ENCODE assay signal across 23 mouse cellular contexts in genomic region chr5:100697398-100697797, GRCm38 (mm10). TPM values are rescaled to one million over a fixed set of nuclear protein-coding genes. Genes with fewer than 3 reads are reported as not detected.
A peak's percentile ranks its signal among the peaks of the same experiment; 100 is the strongest.
DNase-seq lines count a peak whose midpoint lies in the region; ATAC-seq and TF ChIP-seq lines count a peak whose summit lies in the region.
"Had no signal": no experiment of that assay in that cellular context is flagged by ENCODE, and none has a peak within 500 bp of the region (broad histone marks: within the 10 kb centered on the region; RNA-seq: fewer than 3 reads in every experiment).

No protein-coding gene starts in this region.

- no peak overlapping the region for H3K27ac ChIP-seq in MEL (ENCODE audit: control insufficient read depth, low read depth, low read length)
- no peak overlapping the region for H3K27ac ChIP-seq in intestine, embryonic 16.5 days (ENCODE audit: low read length)
- H3K27ac ChIP-seq: embryonic facial prominence, embryonic 13.5 days; embryonic facial prominence, embryonic 15.5 days; forebrain, embryonic 10.5 days; forebrain, embryonic 12.5 days had no signal

- ATAC-seq in common myeloid progenitor, adult 5-6 weeks (replicated peaks; ENCODE audit: low read depth, poor library complexity, severe bottlenecking) = peak; percentile 58; the same call in 1 of the 2 replicates
- peak; percentile 66; the same call in 1 of the 2 replicates for ATAC-seq in megakaryocyte progenitor cell, adult 5-6 weeks (replicated peaks; ENCODE audit: poor library complexity)
- ATAC-seq in intestine, embryonic 16.5 days = no peak
- ATAC-seq: forebrain, embryonic 14.5 days; forebrain, embryonic 16.5 days had no signal

- TF ChIP-seq POLR2A in MEL (IDR thresholded peaks at IDR 0.05; ENCODE audit: control insufficient read depth in 1 of 2, insufficient read depth in 1 of 2, low read depth in 1 of 2, low read length in 2 of 2, poor library complexity in 1 of 2) = no peak

- no peak for TF ChIP-seq CTCF in MEL (IDR thresholded peaks at IDR 0.05 in 2 of 3, conservative IDR thresholded peaks at IDR 0.05 in 1 of 3; ENCODE audit: control insufficient read depth in 1 of 3, insufficient read depth in 1 of 3, low read depth in 2 of 3, low read length in 3 of 3, poor library complexity in 1 of 3, severe bottlenecking in 1 of 3)

- no peak for TF ChIP-seq RAD21 in MEL (IDR thresholded peaks at IDR 0.05; ENCODE audit: low read depth, low read length)

- H3K4me3 ChIP-seq in MEL (ENCODE audit: control insufficient read depth in 1 of 2, insufficient read depth in 1 of 2, low read depth in 2 of 2, low read length in 2 of 2) = no peak overlapping the region
- no peak overlapping the region for H3K4me3 ChIP-seq in intestine, embryonic 16.5 days (ENCODE audit: low read length)
- H3K4me3 ChIP-seq: embryonic facial prominence, embryonic 13.5 days; embryonic facial prominence, embryonic 15.5 days; erythroblast, embryonic 14.5 days; forebrain, embryonic 10.5 days; forebrain, embryonic 12.5 days had no signal

- no peaks in the 10 kb centered on the region for H3K27me3 ChIP-seq in MEL (ENCODE audit: control insufficient read depth in 1 of 2, insufficient read depth in 2 of 2, low read length in 2 of 2)
- H3K27me3 ChIP-seq in intestine, embryonic 16.5 days (replicated peaks; ENCODE audit: control insufficient read depth, insufficient read depth, low read length) = no peaks in the 10 kb centered on the region
- H3K27me3 ChIP-seq: embryonic facial prominence, embryonic 13.5 days; embryonic facial prominence, embryonic 15.5 days; forebrain, embryonic 12.5 days had no signal

- H3K36me3 ChIP-seq in MEL (ENCODE audit: control insufficient read depth in 1 of 2, insufficient read depth in 2 of 2, low read length in 2 of 2) = no peaks in the 10 kb centered on the region; a peak in 2 of 4 replicates
- H3K36me3 ChIP-seq in intestine, embryonic 16.5 days (ENCODE audit: control insufficient read depth, insufficient read depth, low read length) = no peaks in the 10 kb centered on the region
- H3K36me3 ChIP-seq: embryonic facial prominence, embryonic 13.5 days; embryonic facial prominence, embryonic 15.5 days; forebrain, embryonic 10.5 days; forebrain, embryonic 12.5 days had no signal

- DNase-seq in MEL (ENCODE audit: low read depth, low spot score) (peak; percentile 50), MEL-GATA-1-ER (ENCODE audit: extremely low read depth, low read depth) (peak; percentile 36)
- DNase-seq in right cerebral cortex, adult 18-20 months = no peak
- DNase-seq in gastrocnemius, adult 18-20 months (ENCODE audit: low spot score) = no peak
- DNase-seq: adrenal gland, adult 2 months; adrenal gland, postnatal 10 days; adrenal gland, postnatal 25 days; cerebellum, adult 11-12 months; cerebellum, adult 2 months; cerebellum, adult 9-10 months; cerebellum, postnatal 10 days; cerebellum, postnatal 25 days; embryo, embryonic 11 days had no signal

- no peaks in the 10 kb centered on the region for H3K9me3 ChIP-seq in MEL (replicated peaks; ENCODE audit: insufficient read depth, low read length)
- no peaks in the 10 kb centered on the region for H3K9me3 ChIP-seq in intestine, embryonic 16.5 days (ENCODE audit: control insufficient read depth, low read length)
- H3K9me3 ChIP-seq: embryonic facial prominence, embryonic 13.5 days; embryonic facial prominence, embryonic 15.5 days; forebrain, embryonic 10.5 days; forebrain, embryonic 12.5 days had no signal

- no peak overlapping the region for H3K4me2 ChIP-seq in intestine, embryonic 16.5 days (ENCODE audit: low read depth, low read length)
- H3K4me2 ChIP-seq: embryonic facial prominence, embryonic 13.5 days; embryonic facial prominence, embryonic 15.5 days; forebrain, embryonic 12.5 days had no signal

- H3K9ac ChIP-seq in MEL (ENCODE audit: control insufficient read depth, low read depth, low read length, poor library complexity, severe bottlenecking) = no peak overlapping the region
- no peak overlapping the region for H3K9ac ChIP-seq in intestine, embryonic 16.5 days (ENCODE audit: low read depth, low read length)
- H3K9ac ChIP-seq: embryonic facial prominence, embryonic 13.5 days; embryonic facial prominence, embryonic 15.5 days; forebrain, embryonic 12.5 days had no signal

- H3K4me1 ChIP-seq in MEL (ENCODE audit: control insufficient read depth in 1 of 2, insufficient read depth in 2 of 2, low read length in 2 of 2) = peaks cover 0 to 4% of the 10 kb centered on the region in 2 experiments; a peak in 3 of 4 replicates
- H3K4me1 ChIP-seq in intestine, embryonic 16.5 days (ENCODE audit: control insufficient read depth, insufficient read depth, low read length) = no peaks in the 10 kb centered on the region
- H3K4me1 ChIP-seq: embryonic facial prominence, embryonic 13.5 days; embryonic facial prominence, embryonic 15.5 days; forebrain, embryonic 10.5 days; forebrain, embryonic 12.5 days had no signal

- WGBS in intestine, embryonic 16.5 days = 76% methylated on average over 2 of the region's 2 CpGs

- no peaks in the 10 kb centered on the region for H3K79me2 ChIP-seq in MEL (ENCODE audit: control insufficient read depth, insufficient read depth, low read length, poor library complexity)

- no peak for TF ChIP-seq EP300 in MEL (IDR thresholded peaks at IDR 0.05; ENCODE audit: low read depth in 1 of 2, low read length in 2 of 2)

TF ChIP-seq in MEL, 35 proteins besides CTCF, POLR2A, EP300 and RAD21:
- TF ChIP-seq MAFK (IDR thresholded peaks at IDR 0.05; ENCODE audit: borderline replicate concordance, low read depth, low read length) (no peak), JUND (IDR thresholded peaks at IDR 0.05; ENCODE audit: low read depth, low read length) (no peak), TBP (IDR thresholded peaks at IDR 0.05; ENCODE audit: low read depth, low read length) (0 out of 2 replicates have a peak, but pooled peaks have one; percentile 26)

RNA-seq across cellular contexts. Expression of gene Hpse, which starts 22.1 kb away (rescaled TPM):
- total RNA-seq in MEL (2012; rRNA removed) = not detected in 2 replicates
- under 1 TPM in 1 of 2 experiments, not detected in 1; 0.03 TPM for polyA plus RNA-seq in MEL (2012; ENCODE audit: insufficient read depth in 1 of 2, insufficient read length in 2 of 2, low read depth in 1 of 2, low replicate concordance in 2 of 2, missing spikeins in 1 of 2)
- 11.8 and 16.7 TPM in 2 replicates for total RNA-seq in common myeloid progenitor, adult 5-6 weeks (2017)
- 20.9 and 26.2 TPM in 2 replicates for total RNA-seq in megakaryocyte progenitor cell, adult 5-6 weeks (2015)
- total RNA-seq in megakaryocyte progenitor cell, adult 5-6 weeks (2017) = 24.9 and 25.6 TPM in 2 replicates
- 2.9 TPM in 2 replicates for polyA plus RNA-seq in intestine, embryonic 16.5 days (2015; fragmentation: Nextera tagmentation; extraction: Ambion mirVana)
- under 1 TPM; 0.39 to 0.57 TPM for total RNA-seq in gastrocnemius, adult 18-20 months (2021)
- polyA plus RNA-seq: erythroblast, embryonic 14.5 days had no signal

RNA-seq across cellular contexts. Expression of gene Coq2, which starts 22.5 kb away (rescaled TPM):
- 30.9 and 35.4 TPM in 2 replicates for total RNA-seq in MEL (2012; rRNA removed)
- polyA plus RNA-seq in MEL (2012; ENCODE audit: insufficient read depth in 1 of 2, insufficient read length in 2 of 2, low read depth in 1 of 2, low replicate concordance in 2 of 2, missing spikeins in 1 of 2) = 10 to 100 TPM in 1 of 2 experiments, not detected in 1; 56.1 TPM
- 33.9 and 37.5 TPM in 2 replicates for total RNA-seq in common myeloid progenitor, adult 5-6 weeks (2017)
- total RNA-seq in megakaryocyte progenitor cell, adult 5-6 weeks (2015) = 41.9 and 51.4 TPM in 2 replicates
- total RNA-seq in megakaryocyte progenitor cell, adult 5-6 weeks (2017) = 41.3 and 42.0 TPM in 2 replicates
- polyA plus RNA-seq in intestine, embryonic 16.5 days (2015; fragmentation: Nextera tagmentation; extraction: Ambion mirVana) = 59.3 and 60.2 TPM in 2 replicates
- total RNA-seq in gastrocnemius, adult 18-20 months (2021) = 10 to 100 TPM; 73.6 to 77.4 TPM

Comparison
In these comparisons a context has a peak if more than half of its experiments do, and no peak if none do; other contexts are left out.
1. DNase-seq: peak in MEL (single experiment) and MEL-GATA-1-ER (single experiment); none in right cerebral cortex, adult 18-20 months (single experiment) and gastrocnemius, adult 18-20 months (single experiment).